Mouse (Mus musculus) thymus, adult 2 months (tissue): ENCODE data around the gene Cntnap3. TPM values are rescaled to one million over a fixed set of nuclear protein-coding genes. Genes with fewer than 3 reads are reported as not detected.

Experiments
- DNase-seq: peaks from one replicate; pipeline ENCODE4 v3.0.0; 2021
- H3K27ac ChIP-seq: fragments of 200-500 bp; 2 replicates; pipeline ENCODE4 v1.5.1; 2012; ENCODE audit warnings: low read length, control low read depth; ENCODE audit not compliant: control insufficient read depth, insufficient read depth
- H3K27me3 ChIP-seq: fragments of 200-500 bp; 2 replicates; pipeline ENCODE4 v1.6.1; 2012; ENCODE audit warnings: mild to moderate bottlenecking, low read length, moderate library complexity, mixed read lengths; ENCODE audit not compliant: control insufficient read depth, insufficient read depth
- H3K36me3 ChIP-seq: fragments of 200-500 bp; 2 replicates; pipeline ENCODE4 v1.6.1; 2012; ENCODE audit warnings: mild to moderate bottlenecking, low read length, moderate library complexity; ENCODE audit not compliant: control insufficient read depth, insufficient read depth
- H3K4me1 ChIP-seq: fragments of 200-500 bp; replicated peaks from 2 replicates; pipeline ENCODE4 v1.6.1; 2012; ENCODE audit warnings: low read length; ENCODE audit not compliant: control insufficient read depth, insufficient read depth
- H3K4me3 ChIP-seq: fragments of 200-500 bp; 2 replicates; pipeline ENCODE4 v1.5.1; 2012; ENCODE audit warnings: mild to moderate bottlenecking, low read length, control low read depth, moderate library complexity; ENCODE audit not compliant: control insufficient read depth, insufficient read depth
- CTCF ChIP-seq: fragments of 200-500 bp; IDR thresholded peaks from 2 replicates; pipeline ENCODE4 v1.5.1; 2012; ENCODE audit warnings: mild to moderate bottlenecking, control low read depth, low read length, moderate library complexity, borderline replicate concordance; ENCODE audit not compliant: control insufficient read depth, poor library complexity, insufficient read depth; ENCODE audit errors: extremely low read depth
- POLR2A ChIP-seq: fragments of 200-500 bp; IDR thresholded peaks from 2 replicates; pipeline ENCODE4 v1.6.1; 2012; ENCODE audit warnings: mild to moderate bottlenecking, low read length, control low read depth, moderate library complexity; ENCODE audit not compliant: control insufficient read depth, poor library complexity, insufficient read depth; ENCODE audit errors: extremely low read depth
- WGBS: fragments of 180-500 bp; shearing (Covaris S2); methylation state at CpG from one replicate; pipeline ENCODE4 v1.1.7; 2018; 5-methylcytosine and 5-hydroxymethylcytosine counted together
- polyA plus RNA-seq: library from polyadenylated mRNA; depleted of rRNA; stranded (reverse); fragments of >200 nt; gene quantifications from 2 replicates; pipeline ENCODE4 v1.2.3, GENCODE M21; 2012; rRNA removed

Cntnap3 gene
- polyA plus RNA-seq, 1 experiment: 0.01 TPM

DNA sequence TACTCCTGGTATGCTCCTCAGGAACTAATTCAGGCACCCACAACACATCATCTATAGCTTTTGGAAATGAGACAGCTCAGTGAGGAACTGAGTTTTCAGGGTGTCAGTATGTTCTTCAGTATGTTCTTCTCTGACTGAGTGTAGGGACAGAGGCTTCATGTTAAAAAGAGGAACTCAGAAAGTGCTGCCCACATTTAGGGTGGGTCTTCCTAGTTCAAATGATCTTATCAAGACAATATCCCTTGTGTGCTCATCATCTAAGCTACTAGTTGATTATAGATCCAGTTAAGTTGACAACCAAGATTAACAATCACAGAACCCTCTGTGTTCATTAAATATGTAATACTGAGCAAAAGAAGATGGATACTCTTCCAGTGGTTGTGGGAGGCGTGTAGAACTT is 211.3 kb downstream of the Cntnap3 start:
- no peak for TF ChIP-seq CTCF
- no peak for TF ChIP-seq POLR2A
- WGBS: 80% methylated on average over 1 of the region's 1 CpGs
- Histone ChIP-seq H3K36me3 (no peaks in the 10 kb centered on the region), H3K27ac (no peak overlapping the region), H3K4me1 (no peaks in the 10 kb centered on the region), H3K27me3 (no peaks in the 10 kb centered on the region), H3K4me3 (no peak overlapping the region)
- no peak for DNase-seq

Other genes starting within 250 kb of the Cntnap3 start
- not detected in 2 replicates for gene Spata31, start 13.5 kb upstream of the Cntnap3 start, polyA plus RNA-seq
- gene Spata31d1c, start 129.1 kb upstream of the Cntnap3 start, polyA plus RNA-seq: not detected in 2 replicates
- gene Prss47, start 148.8 kb upstream of the Cntnap3 start, polyA plus RNA-seq: not detected in 2 replicates
- gene Mfsd14b, start 209.0 kb upstream of the Cntnap3 start, polyA plus RNA-seq: 17.9 and 19.5 TPM in 2 replicates
- not detected in 2 replicates for gene Olfr465-ps1, start 234.1 kb upstream of the Cntnap3 start, polyA plus RNA-seq
- gene Olfr466, start 246.3 kb upstream of the Cntnap3 start, polyA plus RNA-seq: not detected in 2 replicates